Mouse (Mus musculus): ENCODE data around the gene Olfr159. TPM values are rescaled to one million over a fixed set of nuclear protein-coding genes. Genes with fewer than 3 reads are reported as not detected.

The Olfr159 gene
- total RNA-seq, 2 experiments from 2014 or later = not detected

DNA sequence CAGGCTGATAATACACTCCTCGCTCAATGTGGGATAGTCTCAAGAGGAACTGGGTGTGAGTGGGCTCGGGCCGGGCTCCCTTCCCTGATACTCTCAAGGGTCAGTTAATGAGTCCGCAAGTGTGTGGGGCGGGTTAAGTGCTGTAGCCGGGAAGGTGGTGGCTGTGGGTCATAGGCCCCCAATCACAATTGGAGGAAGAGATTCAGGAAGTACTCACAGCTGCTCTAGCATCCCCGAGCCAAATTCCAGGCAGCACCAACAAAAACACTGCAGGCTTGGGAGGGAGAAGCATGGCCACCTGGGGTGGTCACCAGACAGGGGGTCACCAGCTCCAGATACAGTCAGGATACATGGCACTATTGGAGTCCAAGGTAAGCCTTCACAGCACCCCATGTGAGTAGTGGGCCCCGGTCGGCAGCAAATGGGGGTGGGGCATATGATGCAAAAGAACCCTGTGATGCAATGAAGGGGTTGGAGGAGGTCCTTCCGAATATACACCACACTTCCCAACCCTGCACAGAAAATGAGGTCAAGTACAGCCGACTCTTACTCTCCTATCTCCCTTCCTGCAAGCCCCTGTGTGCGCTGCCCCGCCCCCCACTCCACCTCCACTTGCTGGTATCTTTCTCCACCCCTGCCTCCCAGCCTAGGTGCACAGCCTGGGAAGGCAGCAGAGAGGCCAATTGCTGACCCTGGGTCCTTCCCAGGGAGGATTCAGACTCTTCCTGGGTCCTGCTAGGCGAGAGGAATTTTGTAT is 40.8 kb downstream of the Olfr159 start, which contains the start of gene Spaar:
Gene Spaar (plus strand): TSS at position 241 of the 757 bp plus-strand sequence.
- DNase-seq (ENCODE audit: extremely low spot score in 1 of 2, low spot score in 1 of 2) = no peak

DNA sequence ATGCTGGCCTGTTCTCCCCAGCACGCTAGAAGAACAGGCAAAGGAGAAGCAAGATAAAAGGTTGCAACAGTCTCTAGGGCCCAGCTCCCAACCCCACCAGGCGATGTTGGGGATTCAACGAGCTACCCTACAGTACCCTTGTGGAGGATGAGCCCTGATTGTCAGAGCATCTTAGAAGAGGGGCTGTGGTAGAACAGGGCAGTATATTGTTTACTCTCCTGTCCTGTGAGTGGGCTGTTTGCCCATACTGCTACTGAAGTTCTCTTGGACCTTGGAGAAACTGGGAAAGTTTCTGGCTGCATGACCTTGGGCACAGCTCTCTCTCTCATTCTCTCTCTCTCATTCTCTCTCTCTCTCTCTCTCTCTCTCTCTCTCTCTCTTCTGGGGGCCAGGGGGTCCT is 41.7 kb downstream of the Olfr159 start:
- DNase-seq (ENCODE audit: extremely low spot score in 1 of 2, low spot score in 1 of 2) = no peak

GRCm38 (mm10) chr4:43728576-43728954 is 42.2 kb downstream of the Olfr159 start:
- no peak for DNase-seq (ENCODE audit: extremely low spot score in 1 of 2, low spot score in 1 of 2)

GRCm38 (mm10) chr4:43727718-43728575 is 42.9 kb downstream of the Olfr159 start:
- no peak for DNase-seq (ENCODE audit: extremely low spot score in 1 of 2, low spot score in 1 of 2)

GRCm38 (mm10) chr4:43726995-43727394 is 43.8 kb downstream of the Olfr159 start, which contains the start of gene Hrct1:
Gene Hrct1 (plus strand): TSS chr4:43727188.
- no peak for DNase-seq (ENCODE audit: extremely low spot score in 1 of 2, low spot score in 1 of 2)

GRCm38 (mm10) chr4:43726228-43726993 is 44.4 kb downstream of the Olfr159 start:
- DNase-seq (ENCODE audit: extremely low spot score in 1 of 2, low spot score in 1 of 2) = no peak

GRCm38 (mm10) chr4:43724764-43725163 is 46.0 kb downstream of the Olfr159 start:
- peak in 1 of 2 experiments; percentile 39 for DNase-seq (ENCODE audit: extremely low spot score in 1 of 2, low spot score in 1 of 2)

GRCm38 (mm10) chr4:43722191-43722590 is 48.6 kb downstream of the Olfr159 start:
- DNase-seq (ENCODE audit: extremely low spot score in 1 of 2, low spot score in 1 of 2) = no peak

GRCm38 (mm10) chr4:43720491-43721228 is 50.1 kb downstream of the Olfr159 start:
- no peak for DNase-seq (ENCODE audit: extremely low spot score in 1 of 2, low spot score in 1 of 2)

Other genes with a start within 250 kb of the Olfr159 start
- gene Tpm2, start 247.2 kb downstream of the Olfr159 start, total RNA-seq (2021) = 1 to 10 TPM; 5.1 to 5.8 TPM
- 10 to 100 TPM; 58.8 to 71.2 TPM for gene Creb3, start 208.7 kb downstream of the Olfr159 start, total RNA-seq (2021)
- gene Tln1, start 208.3 kb downstream of the Olfr159 start, total RNA-seq (2021) = 10 to 100 TPM; 40.9 to 47.3 TPM
- 10 to 100 TPM; 40.9 to 42.7 TPM for gene Rgp1, start 192.3 kb downstream of the Olfr159 start, total RNA-seq (2021)
- 10 to 100 TPM; 60.8 to 64.4 TPM for gene Gba2, start 192.1 kb downstream of the Olfr159 start, total RNA-seq (2021)
- not detected for gene Msmp, start 186.5 kb downstream of the Olfr159 start, total RNA-seq (2021)
- gene Npr2, start 139.1 kb downstream of the Olfr159 start, total RNA-seq (2021) = 10 to 100 TPM; 44.3 to 58.4 TPM
- gene Spag8, start 117.4 kb downstream of the Olfr159 start, total RNA-seq (2021) = 1 to 10 TPM; 1.4 to 1.5 TPM
- 10 to 100 TPM; 36.6 to 38.8 TPM for gene Hint2, start 114.5 kb downstream of the Olfr159 start, total RNA-seq (2021)
- gene Tmem8b, start 102.0 kb downstream of the Olfr159 start, total RNA-seq (2021) = 10 to 100 TPM; 66.5 to 70.9 TPM
- gene Fam221b, start 101.9 kb downstream of the Olfr159 start, total RNA-seq (2021) = 1 to 10 TPM; 1.2 to 1.3 TPM
- gene Olfr70, start 70.2 kb downstream of the Olfr159 start, total RNA-seq (2021) = not detected
- gene Olfr71, start 60.8 kb downstream of the Olfr159 start, total RNA-seq (2021) = not detected
- 1 to 10 TPM in 1 of 2 experiments, under 1 TPM in 1; 0.54 to 1.2 TPM for gene Hrct1, start 43.8 kb downstream of the Olfr159 start, total RNA-seq (2021)
- gene Spaar, start 41.0 kb downstream of the Olfr159 start, total RNA-seq (2021) = 1 to 10 TPM in 1 of 2 experiments, under 1 TPM in 1; 0.57 to 1.1 TPM
- not detected for gene Olfr156, start 52.9 kb upstream of the Olfr159 start, total RNA-seq (2021)
- not detected for gene Olfr157, start 69.2 kb upstream of the Olfr159 start, total RNA-seq (2021)
- not detected for gene Olfr155, start 80.6 kb upstream of the Olfr159 start, total RNA-seq (2021)
- 1 to 10 TPM; 5.2 to 6.0 TPM for gene Reck, start 104.5 kb upstream of the Olfr159 start, total RNA-seq (2021)
- gene Glipr2, start 186.4 kb upstream of the Olfr159 start, total RNA-seq (2021) = 1 to 10 TPM; 2.2 to 3.1 TPM
- gene Ccin, start 212.5 kb upstream of the Olfr159 start, total RNA-seq (2021) = not detected
- gene Clta, start 233.4 kb upstream of the Olfr159 start, total RNA-seq (2021) = 100 to 1,000 TPM; 273 to 308 TPM